Mouse (Mus musculus) liver, embryonic 14.5 days (tissue): ENCODE measurements around the gene BC005561.

Source experiments
- CTCF ChIP-seq: IDR thresholded peaks from 2 replicates; pipeline ENCODE4 v1.5.1; 2016; ENCODE audit warnings: antibody characterized with exemption, low read depth, control low read depth
- EP300 ChIP-seq: IDR thresholded peaks from 2 replicates; pipeline ENCODE4 v1.6.1; 2016; ENCODE audit warnings: antibody characterized with exemption, low read depth

GRCm38 (mm10) chr5:104491561-104491960, 16.6 kb upstream of the BC005561 start:
- TF ChIP-seq CTCF (no peak), EP300 (no peak)
